Mouse (Mus musculus): ENCODE measurements at regions not wholly inside any gene's neighbourhood (a gene's known extent, or its start where the extent isn't known, plus 50 kb on each side); places are given as distances from the start of the nearest gene placed in this dataset.

- H3K27me3 ChIP-seq (ENCODE audit: control insufficient read depth, insufficient read depth, low read length): no peaks in the 10 kb centered on the region
- H3K4me1 ChIP-seq (ENCODE audit: control insufficient read depth, insufficient read depth, low read length): peaks cover 16% of the 10 kb centered on the region
- H3K4me2 ChIP-seq (replicated peaks; ENCODE audit: low read depth, low read length, severe bottlenecking): no peak overlapping the region
- no peaks in the 10 kb centered on the region for H3K36me3 ChIP-seq (ENCODE audit: control insufficient read depth, insufficient read depth, low read length)
- DNase-seq (ENCODE audit: low spot score): no peak
- ATAC-seq (ENCODE audit: low FRiP score, low read depth): no peak
- H3K9ac ChIP-seq (ENCODE audit: low read depth, low read length, severe bottlenecking): no peak overlapping the region
- H3K9me3 ChIP-seq (ENCODE audit: control insufficient read depth, low read length): no peaks in the 10 kb centered on the region
- no peak overlapping the region for H3K4me3 ChIP-seq (replicated peaks; ENCODE audit: low read length)
- H3K27ac ChIP-seq (replicated peaks; ENCODE audit: low read depth, low read length): no peak overlapping the region
- no peak for TF ChIP-seq POLR2A (IDR thresholded peaks at IDR 0.05; ENCODE audit: borderline replicate concordance, extremely low read depth, insufficient read depth, insufficient read length)
- 88% methylated on average over 2 of the region's 2 CpGs for WGBS
Observed at GRCm38 (mm10) chr14:68941759-68942158, 352.3 kb downstream of the Synb start.

- Histone ChIP-seq H3K4me3 (replicated peaks; ENCODE audit: low read length) (no peak overlapping the region), H3K27ac (replicated peaks; ENCODE audit: low read depth, low read length) (no peak overlapping the region), H3K4me1 (ENCODE audit: control insufficient read depth, insufficient read depth, low read length) (peaks cover 15% of the 10 kb centered on the region), H3K27me3 (ENCODE audit: control insufficient read depth, insufficient read depth, low read length) (no peaks in the 10 kb centered on the region), H3K36me3 (ENCODE audit: control insufficient read depth, insufficient read depth, low read length) (no peaks in the 10 kb centered on the region), H3K9ac (ENCODE audit: low read depth, low read length, severe bottlenecking) (no peak overlapping the region), H3K9me3 (ENCODE audit: control insufficient read depth, low read length) (no peaks in the 10 kb centered on the region), H3K4me2 (replicated peaks; ENCODE audit: low read depth, low read length, severe bottlenecking) (no peak overlapping the region)
- no peak for DNase-seq (ENCODE audit: low spot score)
- TF ChIP-seq POLR2A (IDR thresholded peaks at IDR 0.05; ENCODE audit: borderline replicate concordance, extremely low read depth, insufficient read depth, insufficient read length): no peak
- 56% methylated on average over 7 of the region's 7 CpGs for WGBS
- ATAC-seq (ENCODE audit: low FRiP score, low read depth): no peak
Observed at GRCm38 (mm10) chr14:68941132-68941690, 352.9 kb downstream of the Synb start.

DNA sequence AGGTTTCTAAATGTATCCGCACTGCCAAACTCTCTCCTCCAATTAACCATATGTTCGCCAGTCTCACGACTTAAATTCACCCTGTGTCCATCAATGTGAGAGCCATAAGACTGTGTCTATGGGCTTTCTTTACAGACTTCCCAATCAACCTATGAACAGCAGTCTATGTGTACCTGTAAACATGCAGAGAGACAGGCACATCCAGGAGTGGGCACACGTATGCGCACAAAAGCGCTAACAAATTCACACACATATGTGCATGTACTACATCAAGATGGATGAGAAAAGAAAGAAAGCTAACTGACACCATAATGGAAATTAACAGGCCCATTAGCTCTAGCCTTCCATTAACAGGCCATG lies 358.8 kb downstream of the Synb start:
- ATAC-seq (ENCODE audit: low FRiP score, low read depth) (no peak), DNase-seq (ENCODE audit: low spot score) (no peak)
- no peak overlapping the region for H3K4me3 ChIP-seq (replicated peaks; ENCODE audit: low read length)
- no peaks in the 10 kb centered on the region for H3K36me3 ChIP-seq (ENCODE audit: control insufficient read depth, insufficient read depth, low read length)
- no peak for TF ChIP-seq POLR2A (IDR thresholded peaks at IDR 0.05; ENCODE audit: borderline replicate concordance, extremely low read depth, insufficient read depth, insufficient read length)
- peaks cover 20% of the 10 kb centered on the region for H3K4me1 ChIP-seq (ENCODE audit: control insufficient read depth, insufficient read depth, low read length)
- H3K9ac ChIP-seq (ENCODE audit: low read depth, low read length, severe bottlenecking): no peak overlapping the region
- H3K4me2 ChIP-seq (replicated peaks; ENCODE audit: low read depth, low read length, severe bottlenecking): peak overlapping the region; percentile 36
- H3K27ac ChIP-seq (replicated peaks; ENCODE audit: low read depth, low read length): no peak overlapping the region
- H3K27me3 ChIP-seq (ENCODE audit: control insufficient read depth, insufficient read depth, low read length): no peaks in the 10 kb centered on the region
- 29% methylated on average over 6 of the region's 6 CpGs for WGBS
- H3K9me3 ChIP-seq (ENCODE audit: control insufficient read depth, low read length): no peaks in the 10 kb centered on the region

DNA sequence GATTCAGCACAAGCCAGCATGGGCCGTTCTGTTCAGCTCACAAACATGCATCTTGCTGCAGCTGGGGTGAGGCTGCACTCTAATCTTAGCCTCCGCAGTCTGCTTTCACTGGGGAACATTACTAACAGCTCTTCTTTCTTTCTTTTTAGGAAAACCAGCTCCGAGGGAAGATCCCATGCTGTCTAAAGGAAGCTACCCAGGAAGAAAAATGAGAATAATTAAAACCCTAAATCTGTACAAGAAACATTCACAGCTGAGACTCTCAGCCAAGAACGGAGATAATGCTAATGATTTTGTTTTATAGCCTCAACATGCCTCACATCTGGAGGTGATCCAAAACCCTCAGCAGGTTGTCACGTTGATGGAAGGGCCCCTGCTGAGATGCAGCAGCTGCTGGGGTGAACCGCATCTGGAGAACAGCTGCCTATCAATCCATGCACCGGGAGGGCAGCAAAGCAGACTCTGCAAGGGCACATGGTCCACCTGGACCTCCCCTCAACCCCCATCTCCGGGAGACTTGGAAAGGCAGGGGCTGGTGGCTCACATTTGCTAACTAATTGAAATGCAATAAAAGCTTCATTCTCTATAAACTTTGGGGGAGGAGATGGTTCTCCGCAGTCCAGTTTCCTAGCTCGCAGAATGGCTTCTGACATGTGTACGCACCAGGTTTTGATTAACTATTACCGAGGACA lies 359.3 kb downstream of the Synb start:
- no peaks in the 10 kb centered on the region for H3K36me3 ChIP-seq (ENCODE audit: control insufficient read depth, insufficient read depth, low read length)
- DNase-seq (ENCODE audit: low spot score) (peak; percentile 84), ATAC-seq (ENCODE audit: low FRiP score, low read depth) (peak; percentile 91)
- no peaks in the 10 kb centered on the region for H3K9me3 ChIP-seq (ENCODE audit: control insufficient read depth, low read length)
- H3K9ac ChIP-seq (ENCODE audit: low read depth, low read length, severe bottlenecking): no peak overlapping the region
- peaks cover 20% of the 10 kb centered on the region for H3K4me1 ChIP-seq (ENCODE audit: control insufficient read depth, insufficient read depth, low read length)
- no peak for TF ChIP-seq POLR2A (IDR thresholded peaks at IDR 0.05; ENCODE audit: borderline replicate concordance, extremely low read depth, insufficient read depth, insufficient read length)
- WGBS: 7% methylated on average over 12 of the region's 12 CpGs
- H3K27me3 ChIP-seq (ENCODE audit: control insufficient read depth, insufficient read depth, low read length): no peaks in the 10 kb centered on the region
- H3K4me3 ChIP-seq (replicated peaks; ENCODE audit: low read length): peak overlapping the region; percentile 7; the same call in 1 of the 2 replicates
- H3K27ac ChIP-seq (replicated peaks; ENCODE audit: low read depth, low read length): no peak overlapping the region
- peak overlapping the region; percentile 36 for H3K4me2 ChIP-seq (replicated peaks; ENCODE audit: low read depth, low read length, severe bottlenecking)

DNA sequence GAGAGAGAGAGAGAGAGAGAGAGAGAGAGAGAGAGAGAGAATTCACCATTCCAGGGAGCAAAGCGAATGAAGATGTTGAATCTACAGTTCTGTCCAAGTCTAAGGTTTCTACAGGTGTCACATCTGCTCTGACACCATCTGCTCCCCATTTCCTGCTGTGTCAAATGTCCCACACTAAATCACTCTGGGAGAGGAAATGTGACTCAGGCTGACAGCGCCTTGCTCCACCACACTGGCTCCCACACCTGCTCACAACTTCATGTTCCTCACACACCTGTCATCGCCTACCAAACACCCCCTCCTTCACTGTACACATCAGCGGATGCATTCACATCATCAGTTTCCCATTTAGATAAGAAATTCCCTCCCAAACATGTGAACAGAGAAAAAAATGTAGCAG lies 366.3 kb downstream of the Synb start:
- peaks cover 7% of the 10 kb centered on the region; the same call in 1 of the 2 replicates for H3K4me1 ChIP-seq (ENCODE audit: control insufficient read depth, insufficient read depth, low read length)
- ATAC-seq (ENCODE audit: low FRiP score, low read depth) (no peak), DNase-seq (ENCODE audit: low spot score) (peak; percentile 16)
- H3K9ac ChIP-seq (ENCODE audit: low read depth, low read length, severe bottlenecking): no peak overlapping the region
- H3K36me3 ChIP-seq (ENCODE audit: control insufficient read depth, insufficient read depth, low read length): no peaks in the 10 kb centered on the region
- 26% methylated on average over 4 of the region's 4 CpGs for WGBS
- H3K27ac ChIP-seq (replicated peaks; ENCODE audit: low read depth, low read length): no peak overlapping the region
- H3K9me3 ChIP-seq (ENCODE audit: control insufficient read depth, low read length): no peaks in the 10 kb centered on the region
- no peak overlapping the region for H3K4me2 ChIP-seq (replicated peaks; ENCODE audit: low read depth, low read length, severe bottlenecking)
- no peak overlapping the region for H3K4me3 ChIP-seq (replicated peaks; ENCODE audit: low read length)
- no peaks in the 10 kb centered on the region for H3K27me3 ChIP-seq (ENCODE audit: control insufficient read depth, insufficient read depth, low read length)
- TF ChIP-seq POLR2A (IDR thresholded peaks at IDR 0.05; ENCODE audit: borderline replicate concordance, extremely low read depth, insufficient read depth, insufficient read length): no peak
